Mouse (Mus musculus): ENCODE measurements around the gene Pde6c.

Gene Pde6c

GRCm38 (mm10) chr19:38206669-38207068, 74.1 kb downstream of the Pde6c start:
- Histone ChIP-seq H3K4me1 (replicated peaks; ENCODE audit: low read depth, low read length) (no peaks in the 10 kb centered on the region), H3K4me3 (replicated peaks; ENCODE audit: low read length) (no peak overlapping the region), H3K9me3 (ENCODE audit: low read length) (no peaks in the 10 kb centered on the region), H3K36me3 (ENCODE audit: insufficient read depth, low read length) (peaks cover 18% of the 10 kb centered on the region), H3K27me3 (ENCODE audit: insufficient read depth, low read length) (no peaks in the 10 kb centered on the region)
- TF ChIP-seq NANOG (IDR thresholded peaks at IDR 0.05; ENCODE audit: borderline replicate concordance, low read length) (no peak), CTCF (conservative IDR thresholded peaks at IDR 0.05; ENCODE audit: low read length) (peak; percentile 39)

- Histone ChIP-seq H3K4me1 (replicated peaks; ENCODE audit: low read depth, low read length) (0 out of 2 replicates have a peak, but pooled peaks cover under 1% of the 10 kb centered on the region), H3K9me3 (ENCODE audit: low read length) (no peaks in the 10 kb centered on the region), H3K27me3 (ENCODE audit: insufficient read depth, low read length) (no peaks in the 10 kb centered on the region), H3K36me3 (ENCODE audit: insufficient read depth, low read length) (peaks cover 50% of the 10 kb centered on the region), H3K4me3 (replicated peaks; ENCODE audit: low read length) (no peak overlapping the region)
- TF ChIP-seq NANOG (IDR thresholded peaks at IDR 0.05; ENCODE audit: borderline replicate concordance, low read length) (no peak), POU5F1 (IDR thresholded peaks at IDR 0.05; ENCODE audit: borderline replicate concordance, low read length) (no peak), CTCF (conservative IDR thresholded peaks at IDR 0.05; ENCODE audit: low read length) (no peak)
Observed at GRCm38 (mm10) chr19:38217696-38218095, 85.1 kb downstream of the Pde6c start.

- TF ChIP-seq POU5F1 (IDR thresholded peaks at IDR 0.05; ENCODE audit: borderline replicate concordance, low read length) (no peak), NANOG (IDR thresholded peaks at IDR 0.05; ENCODE audit: borderline replicate concordance, low read length) (no peak), CTCF (conservative IDR thresholded peaks at IDR 0.05; ENCODE audit: low read length) (no peak)
- Histone ChIP-seq H3K9me3 (ENCODE audit: low read length) (no peaks in the 10 kb centered on the region), H3K4me3 (replicated peaks; ENCODE audit: low read length) (peak overlapping the region; percentile 94), H3K4me1 (replicated peaks; ENCODE audit: low read depth, low read length) (peaks cover 11% of the 10 kb centered on the region), H3K27me3 (ENCODE audit: insufficient read depth, low read length) (no peaks in the 10 kb centered on the region), H3K36me3 (ENCODE audit: insufficient read depth, low read length) (peaks cover 22% of the 10 kb centered on the region)
Observed at GRCm38 (mm10) chr19:38223356-38223904, 90.8 kb downstream of the Pde6c start.

- no peaks in the 10 kb centered on the region for H3K27me3 ChIP-seq (ENCODE audit: insufficient read depth, low read length)
- peaks cover 20% of the 10 kb centered on the region for H3K36me3 ChIP-seq (ENCODE audit: insufficient read depth, low read length)
- TF ChIP-seq CTCF (conservative IDR thresholded peaks at IDR 0.05; ENCODE audit: low read length) (no peak), NANOG (IDR thresholded peaks at IDR 0.05; ENCODE audit: borderline replicate concordance, low read length) (no peak), POU5F1 (IDR thresholded peaks at IDR 0.05; ENCODE audit: borderline replicate concordance, low read length) (no peak)
- H3K4me3 ChIP-seq (replicated peaks; ENCODE audit: low read length) = peak within 1 kb of the TSS; percentile 94
- peaks cover 11% of the 10 kb centered on the region for H3K4me1 ChIP-seq (replicated peaks; ENCODE audit: low read depth, low read length)
- H3K9me3 ChIP-seq (ENCODE audit: low read length) = peaks cover under 1% of the 10 kb centered on the region; the same call in 1 of the 2 replicates
Observed at GRCm38 (mm10) chr19:38223905-38224684, 91.5 kb downstream of the Pde6c start, which contains the start of gene Fra10ac1. TSS of gene Fra10ac1 (minus strand) at chr19:38224156.

GRCm38 (mm10) chr19:38224685-38225060, 92.1 kb downstream of the Pde6c start:
- H3K27me3 ChIP-seq (ENCODE audit: insufficient read depth, low read length) = no peaks in the 10 kb centered on the region
- peaks cover 11% of the 10 kb centered on the region for H3K4me1 ChIP-seq (replicated peaks; ENCODE audit: low read depth, low read length)
- no peak for TF ChIP-seq POU5F1 (IDR thresholded peaks at IDR 0.05; ENCODE audit: borderline replicate concordance, low read length)
- no peak for TF ChIP-seq NANOG (IDR thresholded peaks at IDR 0.05; ENCODE audit: borderline replicate concordance, low read length)
- no peak for TF ChIP-seq CTCF (conservative IDR thresholded peaks at IDR 0.05; ENCODE audit: low read length)
- H3K4me3 ChIP-seq (replicated peaks; ENCODE audit: low read length) = peak overlapping the region; percentile 94
- H3K9me3 ChIP-seq (ENCODE audit: low read length) = peaks cover 6% of the 10 kb centered on the region
- peaks cover 17% of the 10 kb centered on the region for H3K36me3 ChIP-seq (ENCODE audit: insufficient read depth, low read length)

GRCm38 (mm10) chr19:38228699-38229098, 96.1 kb downstream of the Pde6c start:
- H3K36me3 ChIP-seq (ENCODE audit: insufficient read depth, low read length) = no peaks in the 10 kb centered on the region
- peaks cover 12% of the 10 kb centered on the region for H3K4me1 ChIP-seq (replicated peaks; ENCODE audit: low read depth, low read length)
- H3K4me3 ChIP-seq (replicated peaks; ENCODE audit: low read length) = no peak overlapping the region
- H3K9me3 ChIP-seq (ENCODE audit: low read length) = peaks cover 8% of the 10 kb centered on the region
- H3K27me3 ChIP-seq (ENCODE audit: insufficient read depth, low read length) = no peaks in the 10 kb centered on the region
- peak; percentile 71 for TF ChIP-seq CTCF (conservative IDR thresholded peaks at IDR 0.05; ENCODE audit: low read length)
- no peak for TF ChIP-seq POU5F1 (IDR thresholded peaks at IDR 0.05; ENCODE audit: borderline replicate concordance, low read length)

- H3K36me3 ChIP-seq (ENCODE audit: insufficient read depth, low read length) = no peaks in the 10 kb centered on the region
- peaks cover 30% of the 10 kb centered on the region for H3K4me1 ChIP-seq (replicated peaks; ENCODE audit: low read depth, low read length)
- H3K27me3 ChIP-seq (ENCODE audit: insufficient read depth, low read length) = no peaks in the 10 kb centered on the region
- H3K4me3 ChIP-seq (replicated peaks; ENCODE audit: low read length) = no peak overlapping the region
- TF ChIP-seq CTCF (conservative IDR thresholded peaks at IDR 0.05; ENCODE audit: low read length) (no peak), NANOG (IDR thresholded peaks at IDR 0.05; ENCODE audit: borderline replicate concordance, low read length) (no peak)
- peaks cover 8% of the 10 kb centered on the region for H3K9me3 ChIP-seq (ENCODE audit: low read length)
Observed at GRCm38 (mm10) chr19:38232087-38232486, 99.5 kb downstream of the Pde6c start.

GRCm38 (mm10) chr19:38232516-38232915, 99.9 kb downstream of the Pde6c start:
- Histone ChIP-seq H3K4me3 (replicated peaks; ENCODE audit: low read length) (no peak overlapping the region), H3K9me3 (ENCODE audit: low read length) (peaks cover 8% of the 10 kb centered on the region), H3K27me3 (ENCODE audit: insufficient read depth, low read length) (no peaks in the 10 kb centered on the region), H3K36me3 (ENCODE audit: insufficient read depth, low read length) (no peaks in the 10 kb centered on the region), H3K4me1 (replicated peaks; ENCODE audit: low read depth, low read length) (peaks cover 34% of the 10 kb centered on the region)
- TF ChIP-seq CTCF (conservative IDR thresholded peaks at IDR 0.05; ENCODE audit: low read length) = no peak

All from E14TG2a.4 (cell line).